Mouse (Mus musculus) brain, embryonic 18.5 days (tissue): ENCODE measurements around the gene Epb41l5.

ENCODE experiments used
- DNase-seq: peaks from one replicate; pipeline ENCODE4 v3.0.0-alpha.2; 2012; ENCODE audit warnings: low read depth, low spot score

The Epb41l5 gene

DNA sequence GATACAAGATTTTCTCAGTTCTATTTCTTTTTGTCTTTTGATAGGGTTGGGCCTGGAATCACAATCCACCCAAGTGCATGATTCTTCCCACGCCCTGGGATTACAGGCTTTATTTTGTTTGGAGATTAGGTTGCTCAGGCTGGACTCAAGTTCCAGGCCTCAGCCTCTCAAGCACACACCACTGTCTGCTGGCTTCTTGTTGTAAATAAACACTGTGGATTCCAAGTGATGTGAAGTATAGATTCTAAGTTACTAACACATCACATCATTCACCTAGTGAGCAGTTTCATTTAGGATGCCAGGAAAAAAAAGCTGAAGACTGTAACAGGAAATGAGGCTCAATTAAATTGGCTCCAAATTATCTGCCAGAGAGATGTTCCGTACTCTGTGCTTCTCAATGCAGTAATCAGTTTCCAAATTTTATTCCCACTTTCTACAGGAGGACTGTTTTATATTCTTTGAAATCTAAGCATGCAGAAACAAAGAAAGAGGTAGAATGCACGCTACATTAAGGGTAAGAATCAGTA lies 51.8 kb downstream of the Epb41l5 start:
- no peak for DNase-seq

DNA sequence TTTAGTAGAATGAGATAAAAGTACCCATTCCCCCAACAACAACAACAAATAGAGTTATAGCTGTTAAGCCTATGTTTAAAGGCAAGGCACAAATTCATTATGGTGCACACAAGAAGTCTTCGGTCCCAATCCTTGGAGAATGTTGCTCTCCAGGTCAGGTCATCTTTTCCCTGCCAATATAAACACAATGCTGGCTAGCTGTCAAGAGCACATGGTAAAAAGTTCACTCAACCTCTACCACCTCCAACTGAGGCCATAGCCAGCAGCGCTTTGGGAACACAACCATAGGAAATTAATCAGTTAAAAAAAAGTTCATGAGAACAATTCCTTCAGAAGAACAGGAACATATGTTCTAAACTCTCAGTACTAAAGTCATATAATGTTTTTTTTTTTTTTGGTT lies 58.8 kb downstream of the Epb41l5 start:
- no peak for DNase-seq

DNA sequence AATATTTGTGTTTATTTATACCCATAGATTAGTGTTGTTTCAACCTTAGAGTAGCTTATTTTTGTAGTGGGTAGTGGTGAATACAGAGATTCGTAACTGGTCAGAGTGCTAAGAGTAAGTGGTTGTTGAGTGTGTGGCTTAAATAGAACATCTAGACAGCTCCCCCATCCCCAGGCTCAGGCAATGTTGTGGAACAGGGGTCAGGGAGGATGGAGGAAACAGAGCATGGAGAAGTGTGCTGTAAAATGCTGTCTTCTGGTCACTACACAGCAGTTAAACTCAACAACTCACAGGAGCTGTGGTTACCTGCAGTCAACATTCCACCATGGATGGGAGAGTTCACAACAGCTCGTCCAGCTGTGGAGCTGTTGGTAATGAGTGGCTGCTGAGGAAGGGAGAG lies 63.8 kb downstream of the Epb41l5 start:
- DNase-seq, result no peak

DNA sequence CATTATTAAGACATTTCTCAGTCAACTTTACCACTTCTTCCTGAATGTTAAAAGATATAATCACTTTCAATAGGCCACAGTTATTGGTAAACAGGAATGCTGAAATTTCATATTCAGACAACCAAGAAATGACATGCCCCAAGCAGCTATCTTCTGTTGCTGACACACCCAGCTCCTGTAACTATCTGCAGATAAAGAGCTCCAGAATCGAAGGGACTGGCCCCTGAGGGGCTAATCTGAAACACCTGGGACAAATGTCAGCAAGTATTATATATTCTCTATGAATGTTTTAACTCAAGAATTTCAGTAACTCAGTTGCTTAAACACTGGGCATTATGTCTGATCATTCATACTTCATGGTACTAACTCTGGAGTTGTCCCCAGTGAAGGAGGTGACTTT lies 78.7 kb downstream of the Epb41l5 start:
- DNase-seq, result no peak

DNA sequence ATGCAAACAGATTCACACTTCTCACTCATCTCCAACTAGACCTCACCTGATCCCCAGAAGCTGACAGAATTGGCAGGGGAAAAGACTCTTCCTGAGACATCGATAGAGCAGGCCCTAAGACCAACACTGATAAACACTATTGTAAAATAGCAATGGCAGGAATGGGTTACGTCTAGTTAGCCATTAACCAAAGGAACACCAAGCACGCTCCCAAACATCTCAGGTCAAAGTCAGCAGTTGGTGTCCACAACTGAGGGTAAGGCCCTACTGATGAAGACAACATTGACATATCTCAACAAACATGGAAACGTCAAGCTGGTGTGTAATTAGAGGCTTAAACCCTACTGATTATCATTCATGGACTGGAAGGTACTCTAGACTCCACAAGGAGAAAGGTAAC lies 83.3 kb downstream of the Epb41l5 start:
- no peak for DNase-seq

DNA sequence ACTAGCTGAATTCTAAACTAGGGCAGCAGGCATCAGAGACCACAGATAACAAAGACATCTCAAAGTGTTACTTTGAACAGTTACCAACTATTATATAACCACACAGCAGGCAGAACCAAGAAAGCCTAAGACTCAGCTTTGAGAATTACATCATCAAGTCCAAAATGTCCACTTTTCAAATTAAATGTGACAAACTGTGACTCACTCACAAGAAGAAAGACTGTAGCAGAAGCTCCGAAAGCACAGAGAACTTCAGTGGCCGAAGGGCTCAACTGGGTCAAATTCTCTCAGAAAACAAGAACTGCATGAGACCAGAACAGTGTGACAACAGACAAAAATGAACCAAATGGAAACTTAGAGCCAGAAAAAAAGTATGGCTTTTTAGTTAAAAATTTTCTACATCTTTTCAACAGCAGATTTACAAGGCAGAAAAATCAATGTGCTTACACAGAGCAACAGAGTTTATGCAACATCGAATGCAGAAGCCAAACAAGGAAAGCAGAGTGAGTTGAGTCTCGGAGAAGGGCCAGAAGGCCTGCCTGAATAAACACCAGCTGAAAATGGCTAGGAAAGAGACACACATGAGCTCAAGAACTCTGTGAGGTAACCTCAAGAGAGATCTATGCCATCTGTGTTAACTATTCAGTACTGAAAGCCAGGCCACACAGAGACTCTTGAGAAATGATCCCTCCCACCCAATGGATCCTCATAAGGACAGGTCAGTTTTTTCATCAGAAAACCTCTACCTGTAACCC lies 91.0 kb downstream of the Epb41l5 start:
- no peak for DNase-seq

DNA sequence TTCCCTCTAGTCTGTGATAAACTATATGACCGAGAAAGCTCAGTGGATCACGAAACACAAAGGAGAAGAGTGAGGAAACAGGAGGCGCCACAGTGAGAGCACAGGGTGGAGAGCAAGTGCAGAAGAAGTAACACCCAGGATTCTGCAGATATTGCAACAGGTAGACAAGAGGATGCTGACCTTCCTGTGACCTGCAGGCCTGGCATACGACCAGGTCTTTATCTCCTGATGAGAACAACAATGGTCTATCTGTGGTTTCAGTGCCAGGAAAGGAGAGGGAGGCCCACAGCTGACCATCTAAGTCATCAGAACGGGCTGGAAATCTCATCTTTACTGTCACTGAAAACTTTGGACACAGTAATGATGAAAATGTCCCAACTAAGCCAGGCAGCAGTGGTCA lies 93.1 kb downstream of the Epb41l5 start:
- no peak for DNase-seq

DNA sequence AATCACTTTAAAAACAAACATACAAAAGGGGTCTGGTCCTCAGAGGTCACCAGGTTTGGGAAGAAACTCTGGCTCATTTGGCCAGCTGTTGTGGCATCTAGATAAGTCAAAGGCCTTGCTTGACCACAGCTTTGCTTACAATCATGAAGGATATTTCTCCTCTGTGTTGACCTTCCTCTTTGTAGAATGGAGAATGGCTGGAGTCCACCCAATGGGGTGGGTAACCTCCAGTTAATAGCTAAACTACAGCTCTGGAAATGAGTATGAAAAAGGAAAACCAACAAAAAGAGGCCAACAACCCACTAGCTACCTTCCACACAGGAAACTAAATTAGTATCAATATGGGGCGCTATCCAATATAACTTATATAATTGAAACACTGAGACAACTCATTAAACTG lies 97.1 kb downstream of the Epb41l5 start:
- DNase-seq, result no peak

DNA sequence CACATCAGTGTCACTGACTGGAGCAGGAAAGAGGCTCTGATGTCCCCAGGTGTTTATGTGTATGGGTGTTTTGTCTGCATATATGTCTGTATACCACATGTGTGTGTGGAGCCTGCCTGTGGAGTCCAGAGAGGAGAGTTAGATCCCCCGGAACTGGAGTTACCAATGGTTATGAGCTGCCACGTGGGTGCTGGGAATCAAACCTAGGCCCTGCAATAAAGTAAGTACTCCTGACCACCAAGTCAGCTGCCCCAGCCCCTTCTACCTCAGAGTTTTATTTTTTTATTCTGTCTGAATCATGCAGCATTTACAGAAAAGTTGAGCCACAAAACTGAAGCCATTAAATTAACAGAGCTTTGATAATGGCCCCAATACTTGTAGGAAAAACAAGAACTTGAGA lies 98.7 kb downstream of the Epb41l5 start:
- no peak for DNase-seq

DNA sequence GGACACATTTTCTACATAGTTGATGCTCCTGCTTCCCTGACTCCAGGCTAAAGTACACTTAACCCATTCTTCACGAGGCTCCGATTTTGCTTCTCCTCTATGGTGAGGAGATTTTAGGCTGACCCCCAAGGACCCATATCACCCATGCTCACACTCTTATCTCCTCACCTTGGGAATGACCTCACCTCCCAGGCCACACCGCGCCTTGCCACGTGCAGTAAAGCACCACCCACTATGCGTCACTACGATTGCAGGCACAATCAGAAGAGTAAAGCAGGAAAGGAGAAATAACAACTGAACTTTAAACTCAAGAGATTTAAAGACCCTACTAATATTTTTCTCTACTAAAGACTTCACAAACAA lies 99.5 kb downstream of the Epb41l5 start:
- DNase-seq, result no peak

DNA sequence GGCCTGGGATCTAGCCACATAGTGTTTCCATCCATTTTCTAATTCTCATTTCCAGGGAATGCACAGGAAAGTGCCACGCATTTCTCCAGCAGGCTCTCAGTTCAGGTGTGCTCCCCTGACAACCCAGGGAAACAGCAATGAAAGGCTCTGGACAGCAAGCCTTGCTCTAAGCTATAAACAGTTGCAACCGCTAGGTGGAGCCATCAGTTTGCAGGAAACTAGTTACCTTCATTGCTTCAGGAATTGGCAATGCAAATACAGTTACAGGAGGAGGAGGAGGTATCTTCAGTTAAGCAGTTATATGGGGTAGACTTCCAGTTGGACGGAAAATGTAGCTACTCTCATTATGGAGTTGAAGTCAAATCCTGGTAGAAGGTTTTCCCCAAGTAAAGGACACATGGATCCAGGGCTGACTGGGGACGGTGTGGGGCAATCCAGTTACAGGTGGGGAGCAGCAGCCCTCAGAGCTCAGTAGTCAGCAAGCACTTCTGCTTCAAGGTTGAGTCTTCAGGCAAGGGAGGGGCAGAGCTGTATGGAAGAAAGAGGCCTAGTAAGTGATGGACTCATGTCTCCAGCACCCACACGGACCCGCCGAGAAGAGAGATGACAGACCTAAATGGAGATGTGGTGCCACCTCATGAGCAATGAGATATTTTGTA lies 100.0 kb downstream of the Epb41l5 start:
- DNase-seq, result peak; percentile 61

DNA sequence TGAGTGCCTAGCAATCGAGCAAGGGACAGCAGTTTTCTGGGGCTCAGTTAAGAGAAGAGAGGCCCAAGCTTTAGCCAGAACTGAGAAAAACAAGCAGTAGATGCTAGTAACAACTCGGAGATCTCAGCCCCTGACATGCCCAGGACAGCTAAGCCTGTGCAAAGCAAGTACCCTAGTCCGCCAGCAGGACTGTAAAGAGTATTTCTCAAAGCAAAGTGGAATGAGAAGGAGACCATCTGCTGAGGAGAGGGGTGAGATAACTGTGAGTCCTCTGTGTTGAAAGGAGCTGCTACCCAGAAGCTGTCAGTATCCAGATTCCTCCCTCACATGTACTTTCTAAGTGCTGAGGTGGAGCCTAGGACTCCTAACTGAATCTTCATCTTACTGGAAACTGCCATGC lies 102.3 kb downstream of the Epb41l5 start:
- no peak for DNase-seq

DNA sequence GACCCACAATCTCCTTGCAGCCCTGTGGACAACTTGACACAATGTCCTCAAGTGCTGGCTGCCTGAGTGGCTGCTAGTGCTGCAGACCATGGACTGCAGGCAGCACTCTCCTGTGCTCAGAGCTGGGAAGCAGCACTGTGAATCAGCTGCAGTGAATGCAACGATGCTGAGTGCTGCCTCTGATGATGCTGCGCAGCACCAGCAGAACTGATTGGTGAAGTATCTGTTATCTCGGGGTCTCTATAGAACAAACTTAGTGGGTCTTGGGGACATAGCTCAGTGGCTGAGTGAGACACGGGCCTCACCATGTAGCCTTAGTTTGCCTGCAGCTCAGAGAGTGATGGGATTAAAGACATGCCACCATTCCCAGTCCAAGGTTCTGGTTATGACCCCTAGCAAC lies 103.1 kb downstream of the Epb41l5 start:
- DNase-seq, result no peak

DNA sequence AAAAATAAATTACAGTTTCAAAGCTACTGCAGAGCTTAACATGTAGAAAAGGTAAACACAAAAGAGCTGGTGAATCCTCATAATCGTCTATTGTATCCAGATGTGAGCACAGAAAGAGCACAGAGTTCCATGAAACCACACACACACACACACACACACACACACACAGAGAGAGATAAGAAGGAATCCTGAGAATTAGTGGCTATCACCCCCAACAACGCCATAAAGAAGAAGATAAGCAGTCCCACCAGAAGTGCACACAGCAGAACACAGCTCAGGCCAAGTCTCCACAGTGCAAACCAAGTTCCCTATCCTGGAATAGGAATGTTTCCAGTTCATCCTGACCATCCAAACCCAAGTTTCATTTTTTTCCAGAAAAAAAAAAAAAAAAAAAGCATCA lies 103.6 kb downstream of the Epb41l5 start:
- DNase-seq, result no peak

DNA sequence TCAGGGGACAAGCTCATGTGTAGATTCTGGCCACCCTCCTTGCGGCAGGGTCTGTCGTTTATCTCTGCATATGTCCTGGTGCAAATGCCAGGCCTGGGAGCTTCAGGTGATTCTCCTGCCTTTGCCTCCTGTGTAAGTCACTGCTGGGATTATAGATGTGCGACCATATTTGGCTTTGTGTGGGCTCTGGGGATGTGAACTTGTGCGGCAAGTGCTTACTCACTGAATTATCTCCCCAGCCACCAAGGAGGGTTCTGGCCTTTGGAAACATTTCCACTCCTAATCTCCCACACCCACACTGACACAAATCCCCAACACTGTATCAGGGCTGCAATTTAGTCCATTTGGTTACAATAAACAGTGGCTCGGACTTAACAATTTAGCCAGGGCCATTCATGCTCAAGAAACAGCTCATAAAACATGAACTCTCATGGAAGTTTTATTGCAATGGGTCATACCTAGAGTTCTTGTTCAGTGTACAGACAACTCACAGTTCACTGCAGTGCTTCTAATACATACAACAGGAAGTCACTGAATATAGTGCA lies 104.1 kb downstream of the Epb41l5 start:
- DNase-seq, result no peak

DNA sequence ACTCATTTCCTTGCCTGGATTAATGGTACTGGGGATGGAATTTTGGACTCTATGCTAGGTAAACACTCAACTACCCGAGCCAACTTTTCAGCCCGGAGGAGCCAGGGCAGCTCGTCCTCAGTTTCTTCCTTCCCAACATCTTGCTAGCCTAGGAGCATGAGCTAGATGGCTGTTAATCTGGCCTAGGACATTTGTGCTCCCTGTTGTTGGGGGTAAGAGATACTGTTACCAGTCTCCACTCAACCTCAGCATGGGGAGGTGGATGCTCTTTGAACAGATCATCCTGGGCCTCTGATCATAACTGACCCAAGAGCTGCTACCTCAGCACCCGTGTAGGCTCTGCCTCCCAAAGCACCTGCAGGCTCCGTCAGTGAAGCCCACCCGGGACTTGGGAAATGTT lies 105.5 kb downstream of the Epb41l5 start:
- DNase-seq, result no peak

DNA sequence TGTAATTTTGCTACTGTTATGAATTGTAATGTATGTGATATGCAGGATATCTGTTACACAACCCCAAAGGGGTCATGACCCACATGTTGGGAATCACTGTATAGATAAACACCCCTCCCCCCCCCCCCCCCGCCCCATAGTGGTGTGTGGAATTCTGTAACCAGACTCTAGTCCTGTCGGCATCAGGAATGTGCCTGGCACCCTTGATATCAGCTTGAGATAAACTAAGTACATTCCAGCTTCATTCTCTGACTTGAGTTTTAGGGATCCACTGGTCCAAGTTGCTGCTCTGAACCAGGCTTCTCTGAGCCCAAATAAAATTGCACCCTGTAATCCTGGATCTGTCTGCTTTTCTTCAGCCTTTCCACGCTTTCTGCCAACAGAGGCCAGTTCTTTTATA lies 107.2 kb downstream of the Epb41l5 start:
- DNase-seq, result no peak

DNA sequence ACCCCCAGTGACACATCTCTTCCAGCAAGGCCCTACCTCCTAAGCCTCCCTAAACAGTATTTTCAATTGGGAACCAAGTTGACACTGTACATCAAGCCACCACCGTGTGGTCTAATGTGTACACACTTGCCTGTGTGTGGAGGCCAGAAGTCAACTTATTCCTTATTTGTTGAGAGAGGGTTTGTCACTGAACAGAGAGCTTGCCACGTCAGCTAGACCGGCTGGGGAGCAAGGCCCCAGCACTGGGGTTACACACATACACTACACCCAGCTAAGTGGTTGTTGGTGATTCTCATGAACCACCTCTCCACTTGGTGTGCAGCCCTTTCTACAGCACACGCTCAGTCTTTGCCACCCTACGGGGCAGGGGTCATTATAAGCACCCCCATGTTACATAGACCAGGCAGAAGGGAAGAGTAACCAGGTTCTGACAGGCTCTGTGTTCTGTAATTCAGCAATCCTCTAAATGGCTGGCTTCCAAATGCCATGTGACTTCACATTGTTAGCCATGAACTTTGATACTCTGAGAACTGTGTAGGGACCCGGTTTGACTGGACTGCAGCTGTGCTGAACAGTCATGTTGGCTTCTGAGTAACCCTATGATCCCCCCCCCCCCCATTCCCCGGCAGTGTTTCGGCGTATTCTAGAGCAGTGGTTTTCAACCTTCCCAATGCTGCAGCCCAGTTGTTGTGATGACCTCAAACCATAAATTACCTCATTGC lies 107.8 kb downstream of the Epb41l5 start:
- no peak for DNase-seq

DNA sequence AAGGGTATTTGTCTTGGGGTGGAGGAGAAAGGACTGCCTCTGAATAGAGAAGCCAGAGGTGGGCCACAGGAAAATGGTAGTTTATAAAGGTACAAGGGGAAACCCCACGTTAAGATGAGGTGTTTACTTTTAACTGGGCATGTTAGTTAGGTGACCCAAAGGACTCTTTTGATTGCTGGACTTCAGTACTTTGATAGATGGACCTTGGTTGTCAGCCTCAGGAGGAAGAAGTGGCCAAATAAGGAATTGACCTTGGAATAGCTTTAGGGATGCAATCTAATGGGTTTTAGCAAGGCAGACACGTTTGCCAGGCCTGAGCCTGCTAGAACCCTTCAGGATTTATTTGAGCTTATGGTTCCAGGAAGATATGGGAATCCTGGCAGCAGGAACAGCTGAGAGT lies 109.5 kb downstream of the Epb41l5 start:
- no peak for DNase-seq

DNA sequence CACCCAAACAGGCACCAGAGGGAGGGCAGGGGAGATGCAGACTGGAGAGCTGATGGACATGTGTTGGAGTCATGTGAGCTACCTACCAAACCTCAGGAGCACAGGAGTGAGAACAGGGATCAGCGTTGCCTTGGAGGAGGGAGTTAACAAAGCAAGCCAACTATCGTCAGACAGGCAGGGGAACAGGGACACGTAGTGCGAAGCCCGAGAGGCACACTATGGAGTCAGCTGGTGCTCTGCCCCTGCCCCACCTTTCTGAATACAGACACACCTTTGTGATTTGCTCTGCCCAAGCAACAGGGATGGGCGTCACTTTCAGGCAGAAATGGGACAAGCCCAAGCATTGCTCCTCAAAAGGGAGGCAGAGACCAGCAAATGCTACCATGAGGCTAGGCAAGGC lies 111.1 kb downstream of the Epb41l5 start:
- DNase-seq, result no peak

DNA sequence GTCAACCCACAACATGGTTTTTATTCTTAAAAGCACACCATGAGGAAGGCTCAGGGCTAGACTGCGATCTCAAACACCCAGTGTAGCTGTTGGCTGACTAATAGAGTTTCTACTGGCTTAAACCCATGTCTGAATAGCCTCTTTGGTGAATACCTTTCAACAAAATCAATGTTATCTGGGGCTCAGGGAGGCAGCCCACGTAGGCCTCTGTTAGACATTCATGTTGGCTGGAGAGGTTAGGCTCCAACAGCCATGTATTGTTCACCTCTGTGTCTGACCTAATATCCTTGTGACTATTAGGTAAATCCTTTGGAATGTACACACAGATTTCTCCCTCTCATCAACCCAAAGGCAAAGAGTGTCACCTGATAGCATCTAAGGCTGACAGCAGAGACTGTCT lies 112.7 kb downstream of the Epb41l5 start:
- DNase-seq, result no peak

DNA sequence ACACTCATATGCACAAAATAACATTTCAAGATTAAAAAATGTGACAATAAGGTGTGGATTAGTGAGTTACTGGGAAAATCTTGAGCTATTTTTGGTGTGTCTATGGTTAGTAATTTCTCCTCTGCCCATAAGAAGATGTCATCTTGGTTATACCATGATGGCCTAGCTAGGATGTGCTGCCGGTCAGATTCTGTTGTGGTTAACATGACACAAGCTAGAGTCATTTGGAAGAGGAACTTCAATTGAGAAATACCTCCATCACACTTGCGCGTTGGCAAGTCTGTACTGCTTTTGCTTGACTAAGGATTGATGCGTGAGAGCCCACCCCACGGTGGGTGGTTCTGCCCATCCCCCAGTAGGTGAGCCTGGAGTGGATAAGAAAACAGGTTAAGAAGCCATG lies 114.5 kb downstream of the Epb41l5 start:
- DNase-seq, result no peak
